Mouse (Mus musculus) olfactory bulb, adult 2 months (tissue): Measurements from ENCODE around the gene Stat5a. TPM values are rescaled to one million over a fixed set of nuclear protein-coding genes. Genes with fewer than 3 reads are reported as not detected.

Experiments used
- H3K27ac ChIP-seq: fragments of 200-500 bp; 2 replicates; pipeline ENCODE4 v1.5.1; 2012; ENCODE audit warnings: low read depth, low read length; ENCODE audit not compliant: insufficient read depth
- H3K4me1 ChIP-seq: fragments of 200-500 bp; 2 replicates; pipeline ENCODE4 v1.6.1; 2012; ENCODE audit warnings: low read length; ENCODE audit not compliant: control insufficient read depth, insufficient read depth
- H3K4me3 ChIP-seq: fragments of 200-500 bp; 2 replicates; pipeline ENCODE4 v1.5.1; 2012; ENCODE audit warnings: mild to moderate bottlenecking, low read depth, low read length, moderate library complexity; ENCODE audit not compliant: insufficient read depth
- CTCF ChIP-seq: fragments of 200-500 bp; IDR thresholded peaks from 2 replicates; pipeline ENCODE4 v1.5.1; 2012; ENCODE audit warnings: low read depth, mild to moderate bottlenecking, low read length, moderate library complexity; ENCODE audit not compliant: insufficient read depth
- POLR2A ChIP-seq: fragments of 200-500 bp; IDR thresholded peaks from 2 replicates; pipeline ENCODE4 v1.6.1; 2012; ENCODE audit warnings: mild to moderate bottlenecking, low read depth, low read length, moderate library complexity; ENCODE audit not compliant: insufficient read depth
- WGBS: fragments of 180-500 bp; shearing (Covaris S2); methylation state at CpG from one replicate; pipeline ENCODE4 v1.1.7; 2018; 5-methylcytosine and 5-hydroxymethylcytosine counted together
- polyA plus RNA-seq: library from polyadenylated mRNA; stranded (reverse); fragments of >200 nt; gene quantifications from 2 replicates; pipeline ENCODE4 v1.2.4, GENCODE M21; 2012; ENCODE audit warnings: low replicate concordance; ENCODE audit not compliant: missing spikeins, insufficient read depth, insufficient read length

Gene Stat5a
- polyA plus RNA-seq, 1 experiment, result not detected

- TF ChIP-seq CTCF (no peak), POLR2A (no peak)
- 90% methylated on average over 5 of the region's 5 CpGs for WGBS
- Histone ChIP-seq H3K4me1 (peaks cover 8% of the 10 kb centered on the region), H3K27ac (no peak overlapping the region), H3K4me3 (no peak overlapping the region)
Measured at GRCm38 (mm10) chr11:100918007-100918406, 58.9 kb downstream of the Stat5a start.

- Histone ChIP-seq H3K4me3 (no peak overlapping the region), H3K27ac (0 out of 2 replicates have a peak overlapping the region, but pooled peaks have one; percentile 21), H3K4me1 (peaks cover 6% of the 10 kb centered on the region)
- WGBS, result 67% methylated on average over 4 of the region's 4 CpGs
- no peak for TF ChIP-seq CTCF
- no peak for TF ChIP-seq POLR2A
Measured at GRCm38 (mm10) chr11:100920887-100921624, 61.9 kb downstream of the Stat5a start.

DNA sequence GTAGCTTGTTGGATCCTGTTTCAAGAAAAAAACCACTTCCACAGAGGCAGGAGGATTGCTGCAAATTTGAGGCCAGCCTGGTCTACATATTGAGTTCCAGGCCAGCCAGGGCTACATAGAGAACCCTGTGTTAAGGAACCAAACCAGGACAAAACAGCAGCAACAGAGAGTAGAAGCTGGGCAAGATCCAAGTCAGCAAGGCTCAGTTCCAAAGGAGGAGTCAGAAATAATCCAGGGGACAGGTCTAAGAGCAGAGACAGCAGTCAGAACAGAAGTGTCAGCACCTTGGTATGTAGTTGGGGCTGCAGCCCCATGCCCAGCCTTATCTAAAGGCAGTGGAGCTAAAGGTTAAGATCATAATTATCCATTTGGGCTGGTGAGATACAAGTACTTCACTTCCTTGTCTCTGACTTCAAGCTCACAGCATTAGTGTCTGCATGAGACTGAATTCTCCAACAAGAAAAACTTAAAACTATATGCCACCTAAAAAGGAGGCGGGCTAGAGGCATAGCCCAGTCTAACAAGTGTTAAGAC lies 65.3 kb downstream of the Stat5a start:
- peaks cover 6% of the 10 kb centered on the region for H3K4me1 ChIP-seq
- no peak overlapping the region for H3K4me3 ChIP-seq
- no peak overlapping the region for H3K27ac ChIP-seq
- TF ChIP-seq CTCF (no peak), POLR2A (no peak)
- WGBS, result 95% methylated on average over 1 of the region's 1 CpGs

- WGBS, result 91% methylated on average over 3 of the region's 3 CpGs
- Histone ChIP-seq H3K4me1 (peaks cover 4% of the 10 kb centered on the region), H3K4me3 (no peak overlapping the region), H3K27ac (no peak overlapping the region)
- no peak for TF ChIP-seq CTCF
- TF ChIP-seq POLR2A, result no peak
Measured at GRCm38 (mm10) chr11:100927386-100927785, 68.2 kb downstream of the Stat5a start.

- no peak overlapping the region for H3K27ac ChIP-seq
- TF ChIP-seq CTCF (no peak), POLR2A (no peak)
- WGBS, result 58% methylated on average over 7 of the region's 7 CpGs
- no peak overlapping the region for H3K4me3 ChIP-seq
- peaks cover 9% of the 10 kb centered on the region for H3K4me1 ChIP-seq
Measured at GRCm38 (mm10) chr11:100930611-100931010, 71.5 kb downstream of the Stat5a start.

GRCm38 (mm10) chr11:100931254-100931921 lies 72.2 kb downstream of the Stat5a start:
- WGBS, result 34% methylated on average over 12 of the region's 12 CpGs
- Histone ChIP-seq H3K4me3 (no peak overlapping the region; the same call in 1 of the 2 replicates), H3K4me1 (peaks cover 9% of the 10 kb centered on the region), H3K27ac (0 out of 2 replicates have a peak overlapping the region, but pooled peaks have one; percentile 16)
- TF ChIP-seq POLR2A (no peak), CTCF (no peak)

Other genes with a start within 250 kb of the Stat5a start
- not detected in 2 replicates for gene Nkiras2, start 240.1 kb upstream of the Stat5a start, polyA plus RNA-seq
- 670 TPM in 1 of 2 replicates, not detected in the other for gene Dnajc7, start 239.2 kb upstream of the Stat5a start, polyA plus RNA-seq
- not detected in 2 replicates for gene Zfp385c, start 166.9 kb upstream of the Stat5a start, polyA plus RNA-seq
- not detected in 2 replicates for gene Dhx58, start 155.1 kb upstream of the Stat5a start, polyA plus RNA-seq
- not detected in 2 replicates for gene Kat2a, start 146.9 kb upstream of the Stat5a start, polyA plus RNA-seq
- not detected in 2 replicates for gene Hspb9, start 145.5 kb upstream of the Stat5a start, polyA plus RNA-seq
- gene Rab5c, start 121.1 kb upstream of the Stat5a start, polyA plus RNA-seq, result not detected in 2 replicates
- gene Kcnh4, start 99.4 kb upstream of the Stat5a start, polyA plus RNA-seq, result not detected in 2 replicates
- not detected in 2 replicates for gene Hcrt, start 96.4 kb upstream of the Stat5a start, polyA plus RNA-seq
- gene Ghdc, start 88.4 kb upstream of the Stat5a start, polyA plus RNA-seq, result not detected in 2 replicates
- gene Stat5b, start 8.6 kb upstream of the Stat5a start, polyA plus RNA-seq, result 121 TPM in 1 of 2 replicates, not detected in the other
- gene Stat3, start 80.2 kb downstream of the Stat5a start, polyA plus RNA-seq, result not detected in 2 replicates
- gene Cavin1, start 111.5 kb downstream of the Stat5a start, polyA plus RNA-seq, result not detected in 2 replicates
- 524 TPM in 1 of 2 replicates, not detected in the other for gene Atp6v0a1, start 150.1 kb downstream of the Stat5a start, polyA plus RNA-seq
- gene Naglu, start 210.7 kb downstream of the Stat5a start, polyA plus RNA-seq, result not detected in 2 replicates
- gene Hsd17b1, start 219.1 kb downstream of the Stat5a start, polyA plus RNA-seq, result not detected in 2 replicates
- not detected in 2 replicates for gene Coasy, start 223.2 kb downstream of the Stat5a start, polyA plus RNA-seq
- gene Mlx, start 227.9 kb downstream of the Stat5a start, polyA plus RNA-seq, result not detected in 2 replicates
- gene Psmc3ip, start 236.1 kb downstream of the Stat5a start, polyA plus RNA-seq, result not detected in 2 replicates